Mouse (Mus musculus): ENCODE measurements at regions not wholly inside any gene's neighbourhood (a gene's known extent, or its start where the extent isn't known, plus 50 kb on each side); places are given as distances from the start of the nearest gene placed in this dataset.

DNA sequence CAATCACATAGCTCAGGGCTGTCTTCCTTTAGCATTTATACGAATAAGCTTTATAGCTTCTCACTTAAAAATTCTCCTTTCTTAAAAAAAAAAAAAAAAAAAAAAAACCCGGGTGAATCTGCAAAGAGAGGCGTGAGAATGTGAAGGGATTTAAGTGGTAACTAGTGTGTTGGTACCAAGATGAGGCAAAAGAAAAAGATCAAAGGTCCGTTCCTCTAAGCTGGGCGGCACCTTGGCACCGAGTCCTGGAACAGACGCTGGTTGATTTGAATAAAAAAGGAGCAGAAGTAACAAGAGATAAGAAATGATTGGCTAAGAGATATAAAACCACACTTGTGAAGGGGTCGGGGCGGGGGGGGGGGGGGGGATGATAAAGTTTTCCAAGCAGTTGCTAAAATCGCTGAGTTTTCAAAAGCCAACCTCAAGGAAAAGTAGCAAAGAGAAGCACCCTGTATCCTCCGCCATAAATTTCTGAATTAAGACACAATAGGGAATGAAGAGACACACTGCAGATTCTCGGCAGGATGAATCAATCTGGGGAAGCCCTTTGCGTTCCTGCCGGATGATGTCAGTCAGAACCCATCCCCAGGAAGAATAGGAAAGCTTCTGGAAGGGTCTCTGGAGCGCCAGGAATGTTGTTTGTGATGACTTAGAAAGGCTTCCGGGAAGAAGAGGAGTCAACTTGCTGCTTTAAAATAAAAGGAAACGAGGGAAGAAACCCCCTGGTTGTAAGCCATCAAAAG lies 107.7 kb upstream of the Ankrd1 start:
- Histone ChIP-seq H3K27ac (ENCODE audit: insufficient read depth, low read length) (no peak overlapping the region), H3K4me1 (ENCODE audit: control insufficient read depth, insufficient read depth, low read length) (peaks cover 6% of the 10 kb centered on the region; the same call in 1 of the 2 replicates), H3K4me3 (ENCODE audit: insufficient read depth, low read length) (no peak overlapping the region)
- TF ChIP-seq POLR2A (IDR thresholded peaks at IDR 0.05; ENCODE audit: low read depth, low read length) (no peak), CTCF (IDR thresholded peaks at IDR 0.05; ENCODE audit: borderline replicate concordance, insufficient read depth, low read length) (no peak)

DNA sequence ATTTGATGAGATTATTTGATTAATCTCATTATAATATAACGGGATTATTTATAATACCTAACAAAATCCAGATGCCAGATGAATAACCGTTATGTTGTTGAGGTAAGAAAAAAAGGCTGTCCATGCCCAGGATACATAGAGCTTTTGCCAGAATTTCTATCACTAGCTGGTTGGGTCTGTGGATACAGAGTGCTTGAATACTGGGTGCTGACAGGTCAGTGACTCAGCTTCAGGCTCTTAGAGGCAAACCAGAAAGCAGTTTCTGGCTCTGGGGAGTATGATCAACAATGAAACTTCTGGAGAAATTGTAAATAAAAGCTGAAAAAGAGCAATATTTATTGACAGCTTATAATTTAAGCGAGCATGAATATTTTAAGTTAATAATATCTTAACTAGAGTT lies 109.4 kb upstream of the Ankrd1 start:
- no peak for TF ChIP-seq POLR2A (IDR thresholded peaks at IDR 0.05; ENCODE audit: low read depth, low read length)
- no peak for TF ChIP-seq CTCF (IDR thresholded peaks at IDR 0.05; ENCODE audit: borderline replicate concordance, insufficient read depth, low read length)
- H3K4me1 ChIP-seq (ENCODE audit: control insufficient read depth, insufficient read depth, low read length), result peaks cover 6% of the 10 kb centered on the region; the same call in 1 of the 2 replicates

DNA sequence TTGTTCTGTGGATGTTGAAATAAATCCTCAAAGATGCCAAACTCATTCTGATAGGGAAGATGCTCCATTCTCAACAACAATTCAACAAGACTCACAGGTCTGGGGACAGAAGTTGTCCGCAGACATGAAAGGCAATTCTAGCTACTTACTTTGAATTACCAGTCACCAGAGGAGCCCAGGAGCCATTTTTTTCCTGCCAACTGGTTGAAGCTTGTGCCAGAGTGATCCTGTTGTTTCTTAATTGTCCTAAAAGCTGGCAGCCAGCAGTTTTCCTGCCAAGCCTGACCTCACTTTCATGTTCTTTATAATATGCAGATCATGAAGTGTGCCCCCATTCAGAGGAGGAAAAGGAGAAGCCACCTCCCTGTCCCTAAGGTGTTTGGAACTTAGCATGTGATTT lies 110.0 kb upstream of the Ankrd1 start:
- no peak overlapping the region for H3K27ac ChIP-seq (ENCODE audit: insufficient read depth, low read length)
- peaks cover 6% of the 10 kb centered on the region; the same call in 1 of the 2 replicates for H3K4me1 ChIP-seq (ENCODE audit: control insufficient read depth, insufficient read depth, low read length)
- no peak overlapping the region for H3K4me3 ChIP-seq (ENCODE audit: insufficient read depth, low read length)
- TF ChIP-seq CTCF (IDR thresholded peaks at IDR 0.05; ENCODE audit: borderline replicate concordance, insufficient read depth, low read length) (no peak), POLR2A (IDR thresholded peaks at IDR 0.05; ENCODE audit: low read depth, low read length) (no peak)

More for the DNA sequence above, 109.4 kb upstream of the Ankrd1 start:
- Histone ChIP-seq H3K27ac (ENCODE audit: insufficient read depth, low read length) (no peak overlapping the region), H3K4me3 (ENCODE audit: insufficient read depth, low read length) (no peak overlapping the region)

DNA sequence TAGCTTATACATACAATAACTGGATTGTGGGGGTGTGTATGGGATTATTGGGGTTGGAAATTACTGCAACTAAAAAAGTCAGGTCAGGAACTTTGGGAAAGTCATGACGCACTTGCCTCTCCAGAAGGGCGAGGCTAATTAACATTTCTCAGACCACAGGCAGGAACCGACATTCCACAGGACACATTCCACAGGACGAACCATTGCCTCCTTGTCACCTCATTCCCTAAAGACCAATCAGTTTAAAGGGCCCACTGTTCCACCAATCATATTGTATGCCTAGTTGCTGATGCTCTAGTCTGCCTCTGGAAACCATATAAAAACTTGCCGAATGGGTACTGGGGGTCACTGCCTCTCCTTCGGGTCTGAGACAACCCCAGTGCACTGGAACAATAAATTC lies 113.0 kb upstream of the Pcgf5 start:
- no peaks in the 10 kb centered on the region; the same call in 1 of the 2 replicates for H3K4me1 ChIP-seq (ENCODE audit: control insufficient read depth, insufficient read depth, low read length)
- TF ChIP-seq CTCF (IDR thresholded peaks at IDR 0.05; ENCODE audit: borderline replicate concordance, insufficient read depth, low read length) (no peak), POLR2A (IDR thresholded peaks at IDR 0.05; ENCODE audit: low read depth, low read length) (no peak)
- no peak overlapping the region for H3K27ac ChIP-seq (ENCODE audit: insufficient read depth, low read length)
- H3K4me3 ChIP-seq (ENCODE audit: insufficient read depth, low read length), result no peak overlapping the region

DNA sequence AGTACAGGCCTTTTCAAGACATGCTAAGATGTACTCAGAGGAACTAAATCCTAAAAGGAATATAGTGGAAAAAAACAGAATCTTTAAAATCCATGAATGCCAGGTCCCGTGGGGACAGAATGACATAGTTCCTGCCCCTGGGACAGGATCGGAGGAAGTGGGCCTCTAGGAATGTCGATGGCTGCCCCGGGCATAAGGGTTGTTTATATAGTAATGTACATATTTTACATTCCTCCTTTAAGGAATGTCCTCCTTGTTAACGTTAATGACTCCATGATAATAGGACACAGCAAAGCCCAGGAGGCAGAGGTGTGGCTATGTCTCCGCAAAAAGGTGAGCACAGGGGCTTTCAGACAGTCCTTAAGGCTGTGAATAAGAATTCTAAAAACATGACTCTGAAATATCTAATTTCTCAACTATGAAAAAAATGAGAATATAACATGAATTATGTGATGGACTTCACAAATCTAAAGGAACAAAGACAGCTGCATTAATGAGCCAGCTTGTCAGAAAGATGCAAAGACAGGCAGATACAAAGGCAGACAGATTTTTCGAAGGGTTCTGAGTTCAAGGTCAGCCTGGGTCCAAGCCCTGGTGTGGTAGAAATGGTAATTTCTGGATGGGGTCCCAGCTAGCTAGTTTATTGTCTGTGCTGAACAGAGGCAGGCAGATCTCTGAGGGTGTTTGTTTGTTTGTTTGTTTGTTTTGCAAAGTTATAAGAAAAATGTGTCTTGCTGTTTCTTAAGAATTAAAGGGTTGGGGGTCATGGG lies 111.3 kb upstream of the Pcgf5 start:
- TF ChIP-seq POLR2A (IDR thresholded peaks at IDR 0.05; ENCODE audit: low read depth, low read length) (no peak), CTCF (IDR thresholded peaks at IDR 0.05; ENCODE audit: borderline replicate concordance, insufficient read depth, low read length) (no peak)
- no peak overlapping the region for H3K4me3 ChIP-seq (ENCODE audit: insufficient read depth, low read length)
- peak overlapping the region; percentile 34; the same call in 1 of the 2 replicates for H3K27ac ChIP-seq (ENCODE audit: insufficient read depth, low read length)
- no peaks in the 10 kb centered on the region; the same call in 1 of the 2 replicates for H3K4me1 ChIP-seq (ENCODE audit: control insufficient read depth, insufficient read depth, low read length)

DNA sequence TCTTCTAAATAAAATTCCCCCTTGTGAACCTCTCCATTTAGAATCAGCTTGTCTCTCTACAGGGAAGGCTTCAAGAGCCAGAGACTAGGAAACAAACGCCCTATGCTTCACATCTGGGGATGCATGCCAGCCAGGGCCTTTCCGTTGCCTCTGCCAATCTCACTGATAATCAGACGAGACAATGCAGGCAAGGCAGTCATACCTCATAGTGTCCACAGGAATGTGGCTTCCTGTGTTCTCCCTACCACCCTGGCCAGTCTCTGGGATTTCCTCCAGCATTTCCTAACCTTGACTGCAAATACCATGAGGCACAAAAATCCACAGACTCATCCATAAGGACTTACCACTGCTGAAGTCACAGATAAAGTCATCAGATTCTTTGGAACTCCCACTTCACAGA lies 110.4 kb upstream of the Pcgf5 start:
- Histone ChIP-seq H3K4me1 (ENCODE audit: control insufficient read depth, insufficient read depth, low read length) (no peaks in the 10 kb centered on the region; the same call in 1 of the 2 replicates), H3K4me3 (ENCODE audit: insufficient read depth, low read length) (no peak overlapping the region), H3K27ac (ENCODE audit: insufficient read depth, low read length) (no peak overlapping the region)
- TF ChIP-seq POLR2A (IDR thresholded peaks at IDR 0.05; ENCODE audit: low read depth, low read length) (no peak), CTCF (IDR thresholded peaks at IDR 0.05; ENCODE audit: borderline replicate concordance, insufficient read depth, low read length) (no peak)

DNA sequence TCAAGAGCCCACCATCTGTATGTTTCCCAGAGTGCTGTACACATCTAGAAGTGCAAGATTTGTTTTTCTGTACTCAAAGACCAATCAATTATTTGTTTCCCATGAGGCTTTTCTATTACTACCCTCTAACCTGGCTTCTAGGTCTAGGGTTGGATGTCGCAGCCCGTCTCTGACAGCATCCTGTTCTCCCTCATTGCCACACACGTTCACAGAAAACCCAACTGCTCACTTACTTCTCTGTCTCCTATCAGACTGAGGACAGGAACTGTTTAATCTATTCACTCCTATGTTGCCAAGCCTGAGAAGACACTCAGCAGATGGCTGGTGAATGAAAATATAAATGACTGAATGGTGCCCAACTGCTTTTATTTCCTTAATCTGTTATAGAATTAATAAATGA lies 109.6 kb upstream of the Pcgf5 start:
- TF ChIP-seq CTCF (IDR thresholded peaks at IDR 0.05; ENCODE audit: borderline replicate concordance, insufficient read depth, low read length), result no peak
- TF ChIP-seq POLR2A (IDR thresholded peaks at IDR 0.05; ENCODE audit: low read depth, low read length), result no peak
- no peaks in the 10 kb centered on the region; the same call in 1 of the 2 replicates for H3K4me1 ChIP-seq (ENCODE audit: control insufficient read depth, insufficient read depth, low read length)

DNA sequence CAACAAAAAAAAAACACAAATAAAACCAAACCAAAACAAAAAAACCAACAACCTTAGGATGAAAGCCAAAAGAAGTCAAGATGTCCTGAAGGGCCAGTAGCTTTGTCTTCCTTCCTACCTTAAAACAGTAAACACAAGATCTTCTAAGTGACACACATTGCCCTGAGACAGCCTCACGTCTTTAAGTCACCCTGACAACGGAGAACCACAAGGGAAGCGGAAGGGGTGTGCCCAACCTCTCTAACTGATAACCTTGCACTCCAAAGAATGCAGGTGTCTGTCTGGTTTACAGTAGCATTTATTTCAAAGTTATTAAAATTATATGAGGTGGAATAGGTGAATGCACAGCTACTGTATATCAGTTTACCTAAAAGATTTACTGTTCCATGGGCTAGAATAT lies 105.7 kb upstream of the Pcgf5 start:
- Histone ChIP-seq H3K4me1 (ENCODE audit: control insufficient read depth, insufficient read depth, low read length) (no peaks in the 10 kb centered on the region), H3K4me3 (ENCODE audit: insufficient read depth, low read length) (no peak overlapping the region), H3K27ac (ENCODE audit: insufficient read depth, low read length) (no peak overlapping the region)
- TF ChIP-seq POLR2A (IDR thresholded peaks at IDR 0.05; ENCODE audit: low read depth, low read length), result no peak
- no peak for TF ChIP-seq CTCF (IDR thresholded peaks at IDR 0.05; ENCODE audit: borderline replicate concordance, insufficient read depth, low read length)

More for the DNA sequence above, 109.6 kb upstream of the Pcgf5 start:
- Histone ChIP-seq H3K27ac (ENCODE audit: insufficient read depth, low read length) (no peak overlapping the region), H3K4me3 (ENCODE audit: insufficient read depth, low read length) (no peak overlapping the region)

DNA sequence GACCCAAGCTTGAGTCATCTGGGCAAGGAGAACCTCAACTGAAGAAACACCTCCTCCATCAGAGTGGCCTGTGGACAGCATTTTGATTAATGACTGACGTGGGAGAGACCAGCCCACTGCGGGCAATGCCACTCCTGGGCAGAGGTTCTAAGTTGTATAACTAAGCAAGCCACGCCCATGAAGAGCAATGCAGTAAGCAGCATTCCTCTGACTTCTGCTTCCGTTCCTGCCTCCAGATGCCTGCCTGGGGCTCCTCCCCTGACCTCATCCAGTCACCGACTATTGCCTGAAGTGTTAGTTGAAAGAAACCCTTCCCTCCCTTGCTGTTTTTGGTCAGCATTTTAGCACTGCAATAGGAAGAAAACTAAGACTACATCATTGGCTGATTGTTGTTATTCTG lies 105.2 kb upstream of the Pcgf5 start:
- no peak overlapping the region for H3K27ac ChIP-seq (ENCODE audit: insufficient read depth, low read length)
- H3K4me3 ChIP-seq (ENCODE audit: insufficient read depth, low read length), result no peak overlapping the region
- TF ChIP-seq CTCF (IDR thresholded peaks at IDR 0.05; ENCODE audit: borderline replicate concordance, insufficient read depth, low read length), result no peak
- no peak for TF ChIP-seq POLR2A (IDR thresholded peaks at IDR 0.05; ENCODE audit: low read depth, low read length)
- no peaks in the 10 kb centered on the region for H3K4me1 ChIP-seq (ENCODE audit: control insufficient read depth, insufficient read depth, low read length)

DNA sequence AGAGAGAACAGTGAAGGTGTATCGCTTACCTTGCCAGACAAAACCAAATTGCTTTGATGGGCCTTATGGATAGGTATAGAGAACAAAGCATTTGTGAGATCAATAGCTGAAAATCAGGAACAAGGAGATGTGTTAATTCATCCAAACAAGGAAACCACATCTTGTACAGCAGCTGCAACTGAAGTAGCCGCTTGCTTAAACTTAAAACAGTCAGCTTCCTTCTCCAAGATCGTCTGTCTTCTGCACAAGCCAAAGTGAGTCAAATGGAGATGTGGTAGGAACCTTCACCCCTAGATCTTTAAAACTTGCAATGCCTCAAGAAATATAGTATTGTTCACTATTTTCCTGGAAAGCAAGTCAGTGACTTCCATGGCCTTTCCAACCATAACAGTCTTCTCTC lies 95.6 kb upstream of the Pcgf5 start:
- TF ChIP-seq CTCF (IDR thresholded peaks at IDR 0.05; ENCODE audit: borderline replicate concordance, insufficient read depth, low read length), result no peak
- TF ChIP-seq POLR2A (IDR thresholded peaks at IDR 0.05; ENCODE audit: low read depth, low read length), result no peak
- peaks cover 5% of the 10 kb centered on the region; the same call in 1 of the 2 replicates for H3K4me1 ChIP-seq (ENCODE audit: control insufficient read depth, insufficient read depth, low read length)
- H3K27ac ChIP-seq (ENCODE audit: insufficient read depth, low read length), result no peak overlapping the region
- H3K4me3 ChIP-seq (ENCODE audit: insufficient read depth, low read length), result no peak overlapping the region

Data from embryonic fibroblast, embryonic 13.5 days (primary cell).